Mouse (Mus musculus) forebrain, postnatal 0 days (tissue): ENCODE results near the gene Ddx55. TPM values are rescaled to one million over a fixed set of nuclear protein-coding genes. Genes with fewer than 3 reads are reported as not detected.

ENCODE experiments used
- ATAC-seq: fragments of 200-750 bp; cut with Nextera tagmentation; 2 replicates; pipeline ENCODE4 v1.8.0; 2017; ENCODE audit warnings: mild to moderate bottlenecking, moderate library complexity
- DNase-seq: peaks from one replicate; pipeline ENCODE4 v3.0.0-alpha.2; 2015
- H3K27ac ChIP-seq: fragments of 300-500 bp; sonication (generic); 2 replicates; pipeline ENCODE4 v1.5.1; 2014; ENCODE audit warnings: low read depth, mild to moderate bottlenecking, antibody characterized with exemption, low read length, moderate library complexity, mixed read lengths
- H3K27me3 ChIP-seq: fragments of 300-500 bp; sonication (generic); 2 replicates; pipeline ENCODE4 v1.6.1; 2014; ENCODE audit warnings: mild to moderate bottlenecking, low read length, mixed read lengths; ENCODE audit not compliant: insufficient read depth
- H3K36me3 ChIP-seq: fragments of 300-500 bp; sonication (generic); 2 replicates; pipeline ENCODE4 v1.6.1; 2014; ENCODE audit warnings: mild to moderate bottlenecking, moderate library complexity; ENCODE audit not compliant: insufficient read depth
- H3K4me1 ChIP-seq: fragments of 300-500 bp; sonication (generic); 2 replicates; pipeline ENCODE4 v1.6.1; 2014; ENCODE audit warnings: antibody characterized with exemption; ENCODE audit not compliant: insufficient read depth
- H3K4me2 ChIP-seq: fragments of 300-500 bp; sonication (generic); 2 replicates; pipeline ENCODE4 v1.6.1; 2014; ENCODE audit warnings: low read depth, mild to moderate bottlenecking, moderate library complexity
- H3K4me3 ChIP-seq: fragments of 300-500 bp; sonication (generic); 2 replicates; pipeline ENCODE4 v1.5.1; 2014; ENCODE audit warnings: low read depth, low read length, mixed read lengths
- H3K9ac ChIP-seq: fragments of 300-500 bp; sonication (generic); 2 replicates; pipeline ENCODE4 v1.6.1; 2014; ENCODE audit warnings: mild to moderate bottlenecking
- H3K9me3 ChIP-seq: fragments of 300-500 bp; sonication (generic); 2 replicates; pipeline ENCODE4 v1.6.1; 2016; ENCODE audit warnings: low read length
- CTCF ChIP-seq: sonication (generic); IDR thresholded peaks from 2 replicates; pipeline ENCODE4 v1.5.1; 2016; ENCODE audit warnings: antibody characterized with exemption, control low read depth, low read depth
- WGBS: fragments of 180-500 bp; shearing (Covaris S2); extraction: QIAGEN DNeasy Blood & Tissue Kit; methylation state at CpG from one replicate; pipeline ENCODE4 v1.1.7; 2014; 5-methylcytosine and 5-hydroxymethylcytosine counted together
- polyA plus RNA-seq: library from polyadenylated mRNA; unstranded; fragments of >200 nt; fragmentation: Nextera tagmentation; extraction: Ambion mirVana; gene quantifications from 2 replicates; pipeline ENCODE4 v1.2.1, GENCODE M21; 2015
- total RNA-seq: library from RNA; depleted of rRNA; stranded (reverse); fragments of >200 nt; gene quantifications from 2 replicates; pipeline ENCODE4 v1.2.3, GENCODE M21; 2014; rRNA removed

Ddx55 gene
- total and polyA plus RNA-seq, 2 experiments from 2014 or later: 20.1 to 24.0 TPM

- Histone ChIP-seq H3K4me2 (no peak overlapping the region), H3K27ac (no peak overlapping the region), H3K27me3 (no peaks in the 10 kb centered on the region), H3K36me3 (peaks cover 34% of the 10 kb centered on the region), H3K4me1 (no peaks in the 10 kb centered on the region), H3K9ac (no peak overlapping the region), H3K9me3 (no peaks in the 10 kb centered on the region), H3K4me3 (no peak overlapping the region)
- WGBS: 77% methylated on average over 10 of the region's 10 CpGs
- no peak for ATAC-seq
- TF ChIP-seq CTCF: no peak
- no peak for DNase-seq
Observed at GRCm38 (mm10) chr5:124610965-124611364, 58.3 kb downstream of the Ddx55 start.

GRCm38 (mm10) chr5:124614709-124615108, 62.0 kb downstream of the Ddx55 start:
- WGBS: 83% methylated on average over 11 of the region's 11 CpGs
- no peak overlapping the region for H3K4me3 ChIP-seq
- no peak for ATAC-seq
- no peaks in the 10 kb centered on the region for H3K9me3 ChIP-seq
- no peaks in the 10 kb centered on the region for H3K4me1 ChIP-seq
- H3K4me2 ChIP-seq: no peak overlapping the region
- no peak for DNase-seq
- no peak overlapping the region for H3K9ac ChIP-seq
- peaks cover 45% of the 10 kb centered on the region for H3K36me3 ChIP-seq
- H3K27ac ChIP-seq: no peak overlapping the region
- no peak for TF ChIP-seq CTCF
- H3K27me3 ChIP-seq: no peaks in the 10 kb centered on the region

- 81% methylated on average over 10 of the region's 10 CpGs for WGBS
- ATAC-seq (no peak), DNase-seq (no peak)
- Histone ChIP-seq H3K9me3 (no peaks in the 10 kb centered on the region), H3K27ac (no peak overlapping the region), H3K4me2 (no peak overlapping the region), H3K4me3 (no peak overlapping the region), H3K4me1 (no peaks in the 10 kb centered on the region), H3K9ac (no peak overlapping the region), H3K36me3 (peaks cover 31% of the 10 kb centered on the region), H3K27me3 (no peaks in the 10 kb centered on the region)
- no peak for TF ChIP-seq CTCF
Observed at GRCm38 (mm10) chr5:124618711-124619110, 66.0 kb downstream of the Ddx55 start.

Other genes starting within 250 kb of the Ddx55 start
- gene Mphosph9, start 224.9 kb upstream of the Ddx55 start, total RNA-seq: 15.0 and 23.6 TPM in 2 replicates
- gene Mphosph9, start 224.9 kb upstream of the Ddx55 start, polyA plus RNA-seq: 4.5 and 7.8 TPM in 2 replicates
- gene 2810006K23Rik, start 224.8 kb upstream of the Ddx55 start, total RNA-seq: 14.1 and 15.2 TPM in 2 replicates
- 9.1 and 9.2 TPM in 2 replicates for gene 2810006K23Rik, start 224.8 kb upstream of the Ddx55 start, polyA plus RNA-seq
- 178 and 183 TPM in 2 replicates for gene Cdk2ap1, start 189.8 kb upstream of the Ddx55 start, total RNA-seq
- 101 and 115 TPM in 2 replicates for gene Cdk2ap1, start 189.8 kb upstream of the Ddx55 start, polyA plus RNA-seq
- gene Sbno1, start 126.9 kb upstream of the Ddx55 start, total RNA-seq: 41.7 and 52.1 TPM in 2 replicates
- 44.1 and 70.4 TPM in 2 replicates for gene Sbno1, start 126.9 kb upstream of the Ddx55 start, polyA plus RNA-seq
- gene Kmt5a, start 112.9 kb upstream of the Ddx55 start, total RNA-seq: 43.4 and 45.0 TPM in 2 replicates
- 21.2 and 23.6 TPM in 2 replicates for gene Kmt5a, start 112.9 kb upstream of the Ddx55 start, polyA plus RNA-seq
- gene Rilpl2, start 74.5 kb upstream of the Ddx55 start, total RNA-seq: 37.9 and 38.2 TPM in 2 replicates
- gene Rilpl2, start 74.5 kb upstream of the Ddx55 start, polyA plus RNA-seq: 39.4 and 41.2 TPM in 2 replicates
- gene Snrnp35, start 69.7 kb upstream of the Ddx55 start, total RNA-seq: 15.9 and 16.0 TPM in 2 replicates
- gene Snrnp35, start 69.7 kb upstream of the Ddx55 start, polyA plus RNA-seq: 16.6 and 17.7 TPM in 2 replicates
- gene Rilpl1, start 21.5 kb upstream of the Ddx55 start, total RNA-seq: 11.8 and 14.4 TPM in 2 replicates
- gene Rilpl1, start 21.5 kb upstream of the Ddx55 start, polyA plus RNA-seq: 9.0 and 10.0 TPM in 2 replicates
- 279 and 319 TPM in 2 replicates for gene Tmed2, start 12.2 kb upstream of the Ddx55 start, total RNA-seq
- 354 and 380 TPM in 2 replicates for gene Tmed2, start 12.2 kb upstream of the Ddx55 start, polyA plus RNA-seq
- gene Eif2b1, start 26.3 kb downstream of the Ddx55 start, total RNA-seq: 39.9 and 55.1 TPM in 2 replicates
- gene Eif2b1, start 26.3 kb downstream of the Ddx55 start, polyA plus RNA-seq: 59.3 and 64.1 TPM in 2 replicates
- gene Gtf2h3, start 26.3 kb downstream of the Ddx55 start, total RNA-seq: 33.2 and 38.9 TPM in 2 replicates
- gene Gtf2h3, start 26.3 kb downstream of the Ddx55 start, polyA plus RNA-seq: 26.1 and 35.0 TPM in 2 replicates
- 18.0 and 21.2 TPM in 2 replicates for gene Atp6v0a2, start 75.7 kb downstream of the Ddx55 start, total RNA-seq
- gene Atp6v0a2, start 75.7 kb downstream of the Ddx55 start, polyA plus RNA-seq: 13.9 and 20.1 TPM in 2 replicates
- 1.0 and 1.2 TPM in 2 replicates for gene Dnah10, start 172.2 kb downstream of the Ddx55 start, total RNA-seq
- 0.11 and 0.30 TPM in 2 replicates for gene Dnah10, start 172.2 kb downstream of the Ddx55 start, polyA plus RNA-seq